Mouse (Mus musculus) cerebellum, adult 2 months (tissue): ENCODE results near the gene Sec31a.

Source experiments
- CTCF ChIP-seq: fragments of 200-500 bp; IDR thresholded peaks from 2 replicates; pipeline ENCODE4 v1.5.1; 2011; ENCODE audit warnings: low read depth, mild to moderate bottlenecking, control low read depth, low read length, moderate library complexity, borderline replicate concordance; ENCODE audit not compliant: insufficient read depth
- POLR2A ChIP-seq: fragments of 200-500 bp; IDR thresholded peaks from 2 replicates; pipeline ENCODE4 v1.6.1; 2011; ENCODE audit warnings: low read length, control low read depth, borderline replicate concordance; ENCODE audit not compliant: insufficient read depth

GRCm38 (mm10) chr5:100349287-100350215 is 66.5 kb downstream of the Sec31a start:
- TF ChIP-seq POLR2A (no peak), CTCF (no peak)
